Comparison of ENCODE assay signal across 27 mouse cellular contexts in genomic region chr17:48680331-48680730, GRCm38 (mm10).
DNase-seq lines count a peak whose midpoint lies in the region; ATAC-seq and TF ChIP-seq lines count a peak whose summit lies in the region.
"Had no signal": no experiment of that assay in that cellular context is flagged by ENCODE, and none has a peak within 500 bp of the region (broad histone marks: within the 10 kb centered on the region; RNA-seq: fewer than 3 reads in every experiment).

No protein-coding gene starts in this region.

- H3K79me2 ChIP-seq in heart, adult 2 months (replicated peaks; ENCODE audit: control insufficient read depth, insufficient read depth, low read length) = no peaks in the 10 kb centered on the region

- H3K4me3 ChIP-seq in heart, adult 2 months = no peak overlapping the region
- H3K4me3 ChIP-seq: embryonic facial prominence, embryonic 13.5 days; embryonic facial prominence, embryonic 15.5 days; erythroblast, embryonic 14.5 days; forebrain, embryonic 10.5 days; forebrain, embryonic 12.5 days had no signal

- peak; percentile 74 for DNase-seq in heart, adult 11 months
- no peak for DNase-seq in heart, adult 2 months
- DNase-seq in R1 (ENCODE audit: low read depth, low spot score) = peak; percentile 89
- no peak for DNase-seq in gastrocnemius, postnatal 10 days
- DNase-seq: adrenal gland, adult 8-10 months; adrenal gland, postnatal 14 days; adrenal gland, postnatal 36 days; B cell, adult 2 months; cerebellum, adult 11-12 months; cerebellum, adult 2 months; cerebellum, adult 9-11 months; cerebellum, postnatal 14 days; cerebellum, postnatal 36 days; embryo, embryonic 11 days had no signal

- TF ChIP-seq CTCF in heart, adult 2 months (IDR thresholded peaks at IDR 0.05) = no peak

- no peaks in the 10 kb centered on the region for H3K4me1 ChIP-seq in heart, adult 2 months (ENCODE audit: control insufficient read depth, insufficient read depth, low read length)
- H3K4me1 ChIP-seq: embryonic facial prominence, embryonic 13.5 days; embryonic facial prominence, embryonic 15.5 days; forebrain, embryonic 12.5 days had no signal

- no peaks in the 10 kb centered on the region for H3K27me3 ChIP-seq in heart, adult 2 months (ENCODE audit: control insufficient read depth, insufficient read depth, low read length)
- H3K27me3 ChIP-seq: CH12.LX; embryonic facial prominence, embryonic 13.5 days; embryonic facial prominence, embryonic 15.5 days; forebrain, embryonic 12.5 days had no signal

- no peak overlapping the region for H3K27ac ChIP-seq in heart, adult 2 months
- H3K27ac ChIP-seq: embryonic facial prominence, embryonic 13.5 days; embryonic facial prominence, embryonic 15.5 days; forebrain, embryonic 10.5 days; forebrain, embryonic 12.5 days had no signal

- no peak for ATAC-seq in granulocyte monocyte progenitor cell, adult 5-6 weeks (replicated peaks; ENCODE audit: poor library complexity, severe bottlenecking)
- ATAC-seq: activated CD4-positive, CD25-positive, alpha-beta regulatory T cell, adult 4 months; CD4-positive, CD25-positive, alpha-beta regulatory T cell, adult 4 months; forebrain, embryonic 14.5 days; forebrain, embryonic 16.5 days; Patski had no signal

- 82% methylated on average over 10 of the region's 10 CpGs for WGBS in heart, adult 2 months

- no peak overlapping the region for H3K9ac ChIP-seq in heart, adult 2 months (ENCODE audit: low read depth, low read length)
- H3K9ac ChIP-seq: embryonic facial prominence, embryonic 13.5 days; embryonic facial prominence, embryonic 15.5 days; forebrain, embryonic 12.5 days had no signal

- no peak for TF ChIP-seq POLR2A in heart, adult 2 months (IDR thresholded peaks at IDR 0.05; ENCODE audit: insufficient read depth, low read depth, low read length)

- TF ChIP-seq EP300 in heart, adult 2 months (IDR thresholded peaks at IDR 0.05; ENCODE audit: insufficient read depth, low read depth, low read length) = no peak

- H3K36me3 ChIP-seq in heart, adult 2 months (ENCODE audit: control insufficient read depth, insufficient read depth, low read length) = no peaks in the 10 kb centered on the region
- H3K36me3 ChIP-seq: embryonic facial prominence, embryonic 13.5 days; embryonic facial prominence, embryonic 15.5 days; forebrain, embryonic 10.5 days; forebrain, embryonic 12.5 days; G1E had no signal

- intact Hi-C loops in heart, adult 2 months (cut with DNase I) = no loop called here

Comparison
In these comparisons a context has a peak if more than half of its experiments do, and no peak if none do; other contexts are left out.
1. DNase-seq: peak in heart, adult 11 months (single experiment) and R1 (single experiment); none in heart, adult 2 months (0 of 2) and gastrocnemius, postnatal 10 days (single experiment).